Mouse (Mus musculus): ENCODE data around the gene Tmem176a. TPM values are rescaled to one million over a fixed set of nuclear protein-coding genes. Genes with fewer than 3 reads are reported as not detected.

Tmem176a gene
- total and polyA plus RNA-seq, 3 experiments: 3.9 to 18.5 TPM; not detected in 1

DNA sequence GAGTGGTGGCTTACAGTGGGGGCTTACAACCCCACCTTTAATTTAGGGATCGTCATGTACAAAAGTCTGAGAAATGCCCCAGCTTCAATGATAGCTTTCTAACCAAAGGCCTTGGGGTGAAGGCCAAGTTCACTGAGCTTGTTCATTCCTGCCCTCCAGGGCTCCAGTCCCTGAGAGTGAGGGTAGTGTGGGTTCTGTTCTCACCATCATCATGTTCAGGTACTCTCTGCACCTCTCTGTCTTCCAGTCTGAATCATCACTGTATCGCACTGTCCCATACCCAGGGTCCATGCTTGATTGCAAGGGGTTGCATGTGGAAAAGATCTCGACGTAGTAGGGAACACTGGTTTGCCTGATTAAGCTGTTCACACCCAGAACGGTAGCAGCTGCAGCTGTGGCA lies 5.5 kb upstream of the Tmem176a start:
- no peak overlapping the region for H3K4me3 ChIP-seq (ENCODE audit: control insufficient read depth in 1 of 2, insufficient read depth in 1 of 2, low read depth in 2 of 2, low read length in 2 of 2)
- H3K27ac ChIP-seq (ENCODE audit: control insufficient read depth, low read depth, low read length): no peak overlapping the region
- H3K27me3 ChIP-seq (ENCODE audit: control insufficient read depth in 1 of 2, insufficient read depth in 2 of 2, low read length in 2 of 2): no peaks in the 10 kb centered on the region
- TF ChIP-seq NELFE (IDR thresholded peaks at IDR 0.05; ENCODE audit: low read depth, low read length) (no peak), USF1 (IDR thresholded peaks at IDR 0.05; ENCODE audit: low read depth, low read length) (no peak), RAD21 (IDR thresholded peaks at IDR 0.05; ENCODE audit: low read depth, low read length) (no peak), KAT2A (conservative IDR thresholded peaks at IDR 0.05; ENCODE audit: low read depth, low read length) (no peak), POLR2AphosphoS5 (IDR thresholded peaks at IDR 0.05; ENCODE audit: borderline replicate concordance, low read depth, low read length) (no peak), POLR2A (IDR thresholded peaks at IDR 0.05; ENCODE audit: control insufficient read depth in 1 of 2, insufficient read depth in 1 of 2, low read depth in 1 of 2, low read length in 2 of 2, poor library complexity in 1 of 2) (no peak), JUND (IDR thresholded peaks at IDR 0.05; ENCODE audit: low read depth, low read length) (no peak)
- peaks cover 20 to 46% of the 10 kb centered on the region in 2 experiments for H3K4me1 ChIP-seq (ENCODE audit: control insufficient read depth in 1 of 2, insufficient read depth in 2 of 2, low read length in 2 of 2)
- peaks cover 0 to 50% of the 10 kb centered on the region in 2 experiments; a peak in 2 of 4 replicates for H3K36me3 ChIP-seq (ENCODE audit: control insufficient read depth in 1 of 2, insufficient read depth in 2 of 2, low read length in 2 of 2)
- DNase-seq (ENCODE audit: low read depth, low spot score): no peak
- no peaks in the 10 kb centered on the region for H3K9me3 ChIP-seq (replicated peaks; ENCODE audit: insufficient read depth, low read length)
- no peak overlapping the region for H3K9ac ChIP-seq (ENCODE audit: control insufficient read depth, low read depth, low read length, poor library complexity, severe bottlenecking)
- H3K79me2 ChIP-seq (ENCODE audit: control insufficient read depth, insufficient read depth, low read length, poor library complexity): peaks cover 1% of the 10 kb centered on the region; the same call in 1 of the 2 replicates

GRCm38 (mm10) chr6:48836146-48836545 lies 4.6 kb upstream of the Tmem176a start:
- no peaks in the 10 kb centered on the region for H3K27me3 ChIP-seq (ENCODE audit: control insufficient read depth in 1 of 2, insufficient read depth in 2 of 2, low read length in 2 of 2)
- no peaks in the 10 kb centered on the region for H3K9me3 ChIP-seq (replicated peaks; ENCODE audit: insufficient read depth, low read length)
- H3K36me3 ChIP-seq (ENCODE audit: control insufficient read depth in 1 of 2, insufficient read depth in 2 of 2, low read length in 2 of 2): peaks cover 0 to 46% of the 10 kb centered on the region in 2 experiments; a peak in 2 of 4 replicates
- no peak for DNase-seq (ENCODE audit: low read depth, low spot score)
- no peak overlapping the region for H3K4me3 ChIP-seq (ENCODE audit: control insufficient read depth in 1 of 2, insufficient read depth in 1 of 2, low read depth in 2 of 2, low read length in 2 of 2)
- H3K9ac ChIP-seq (ENCODE audit: control insufficient read depth, low read depth, low read length, poor library complexity, severe bottlenecking): no peak overlapping the region
- peaks cover 1% of the 10 kb centered on the region; the same call in 1 of the 2 replicates for H3K79me2 ChIP-seq (ENCODE audit: control insufficient read depth, insufficient read depth, low read length, poor library complexity)
- H3K27ac ChIP-seq (ENCODE audit: control insufficient read depth, low read depth, low read length): no peak overlapping the region
- TF ChIP-seq RCOR1 (IDR thresholded peaks at IDR 0.05; ENCODE audit: low read depth, low read length) (no peak), ELF1 (IDR thresholded peaks at IDR 0.05; ENCODE audit: low read depth, low read length) (no peak), GABPA (IDR thresholded peaks at IDR 0.05; ENCODE audit: low read depth, low read length) (no peak), MAX (IDR thresholded peaks at IDR 0.05; ENCODE audit: low read length) (no peak), USF1 (IDR thresholded peaks at IDR 0.05; ENCODE audit: low read depth, low read length) (no peak), NELFE (IDR thresholded peaks at IDR 0.05; ENCODE audit: low read depth, low read length) (no peak), ZKSCAN1 (IDR thresholded peaks at IDR 0.05; ENCODE audit: low read depth, low read length) (no peak), TAL1 (IDR thresholded peaks at IDR 0.05; ENCODE audit: low read length) (no peak), MEF2A (IDR thresholded peaks at IDR 0.05; ENCODE audit: extremely low read depth, insufficient replicate concordance, low read depth, low read length, poor library complexity, severe bottlenecking) (no peak), RAD21 (IDR thresholded peaks at IDR 0.05; ENCODE audit: low read depth, low read length) (no peak), KAT2A (conservative IDR thresholded peaks at IDR 0.05; ENCODE audit: low read depth, low read length) (no peak), ZMIZ1 (IDR thresholded peaks at IDR 0.05; ENCODE audit: low read depth, low read length) (no peak), BHLHE40 (IDR thresholded peaks at IDR 0.05; ENCODE audit: borderline replicate concordance, low read depth, low read length) (no peak), SMC3 (IDR thresholded peaks at IDR 0.05; ENCODE audit: low read depth, low read length) (no peak), MYC (IDR thresholded peaks at IDR 0.05; ENCODE audit: low read depth, low read length) (no peak), ZNF384 (IDR thresholded peaks at IDR 0.05; ENCODE audit: low read depth, low read length) (no peak), E2F4 (IDR thresholded peaks at IDR 0.05; ENCODE audit: borderline replicate concordance, low read depth, low read length) (no peak), SIN3A (IDR thresholded peaks at IDR 0.05; ENCODE audit: low read length) (no peak)
- H3K4me1 ChIP-seq (ENCODE audit: control insufficient read depth in 1 of 2, insufficient read depth in 2 of 2, low read length in 2 of 2): peaks cover 20 to 48% of the 10 kb centered on the region in 2 experiments

Measured in MEL (cell line).